Mouse (Mus musculus) heart, embryonic 12.5 days (tissue): ENCODE results near the gene Ptch1. TPM values are rescaled to one million over a fixed set of nuclear protein-coding genes. Genes with fewer than 3 reads are reported as not detected.
A peak's percentile ranks its signal among the peaks of the same experiment; 100 is the strongest.

Experiments
- ATAC-seq: fragments of 200-750 bp; cut with Nextera tagmentation; 2 replicates; pipeline ENCODE4 v1.8.0; 2017; ENCODE audit warnings: moderate TSS enrichment, moderate library complexity; ENCODE audit not compliant: insufficient number of reproducible peaks, low FRiP score
- H3K27ac ChIP-seq: fragments of 300-500 bp; sonication (generic); 2 replicates; pipeline ENCODE4 v1.5.1; 2016; ENCODE audit warnings: mild to moderate bottlenecking, moderate library complexity; ENCODE audit not compliant: poor library complexity, severe bottlenecking
- H3K27me3 ChIP-seq: fragments of 300-500 bp; sonication (generic); replicated peaks from 2 replicates; pipeline ENCODE4 v1.6.1; 2016; ENCODE audit warnings: mild to moderate bottlenecking, moderate library complexity
- H3K36me3 ChIP-seq: fragments of 300-500 bp; sonication (generic); 2 replicates; pipeline ENCODE4 v1.6.1; 2016; ENCODE audit warnings: mild to moderate bottlenecking, moderate library complexity
- H3K4me1 ChIP-seq: fragments of 300-500 bp; sonication (generic); replicated peaks from 2 replicates; pipeline ENCODE4 v1.6.1; 2016; ENCODE audit warnings: mild to moderate bottlenecking
- H3K4me2 ChIP-seq: fragments of 300-500 bp; sonication (generic); 2 replicates; pipeline ENCODE4 v1.6.1; 2016; ENCODE audit warnings: mild to moderate bottlenecking, moderate library complexity
- H3K4me3 ChIP-seq: fragments of 300-500 bp; sonication (generic); 2 replicates; pipeline ENCODE4 v1.5.1; 2016; ENCODE audit warnings: mild to moderate bottlenecking
- H3K9ac ChIP-seq: fragments of 300-500 bp; sonication (generic); 2 replicates; pipeline ENCODE4 v1.6.1; 2016; ENCODE audit warnings: mild to moderate bottlenecking, moderate library complexity
- H3K9me3 ChIP-seq: fragments of 300-500 bp; sonication (generic); replicated peaks from 2 replicates; pipeline ENCODE4 v1.6.1; 2016; ENCODE audit warnings: mild to moderate bottlenecking, moderate library complexity
- WGBS: fragments of 180-500 bp; shearing (Covaris S2); methylation state at CpG from one replicate; pipeline ENCODE4 v1.1.7; 2016; 5-methylcytosine and 5-hydroxymethylcytosine counted together
- polyA plus RNA-seq: library from polyadenylated mRNA; unstranded; fragments of >200 nt; fragmentation: Nextera tagmentation; extraction: Ambion mirVana; gene quantifications from 2 replicates; pipeline ENCODE4 v1.2.1, GENCODE M21; 2016

The Ptch1 gene
- 6.4 and 7.5 TPM in 2 replicates for polyA plus RNA-seq

DNA sequence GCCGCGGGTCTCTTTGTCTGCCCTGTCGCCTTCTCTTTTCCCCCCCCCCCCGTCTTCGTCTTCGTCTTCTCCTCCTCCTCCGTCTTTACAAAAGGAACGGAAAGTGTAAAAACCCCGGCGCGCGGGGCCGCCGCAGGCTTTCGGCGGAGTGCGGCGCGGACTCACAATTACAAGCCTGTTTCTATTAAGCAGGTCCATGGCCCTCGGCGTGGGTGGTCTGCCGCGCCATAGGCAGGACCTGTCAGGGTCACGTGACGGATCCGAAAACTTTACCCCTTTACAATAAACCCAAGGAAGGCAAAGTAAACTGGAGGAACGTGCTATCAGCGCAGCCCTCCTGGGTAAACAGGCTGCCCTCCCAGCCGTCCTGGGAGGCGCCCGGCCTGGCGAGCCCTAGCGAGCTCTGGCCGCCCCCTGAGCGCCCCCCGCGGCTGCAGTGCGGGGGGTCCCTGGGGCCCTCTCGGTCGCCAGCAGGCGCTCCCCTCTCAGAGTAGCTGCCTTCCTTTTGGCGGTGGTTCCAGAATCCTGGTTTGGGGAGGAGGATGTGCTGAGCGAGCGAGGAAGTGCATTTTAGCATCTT lies at the start of gene Ptch1:
TSS of gene Ptch1 (minus strand) at position 343 of the 580 bp plus-strand sequence.
- Histone ChIP-seq H3K27me3 (peaks cover 39% of the 10 kb centered on the region), H3K4me1 (peaks cover 6% of the 10 kb centered on the region), H3K36me3 (no peaks in the 10 kb centered on the region), H3K9me3 (no peaks in the 10 kb centered on the region), H3K4me3 (peak within 1 kb of the TSS; percentile 68), H3K9ac (peak within 1 kb of the TSS; percentile 78), H3K4me2 (peak within 1 kb of the TSS; percentile 99), H3K27ac (no peak within 1 kb of the TSS)
- no peak; the same call in 1 of the 2 replicates for ATAC-seq
- WGBS = under 1% methylated on average over 42 of the region's 44 CpGs

DNA sequence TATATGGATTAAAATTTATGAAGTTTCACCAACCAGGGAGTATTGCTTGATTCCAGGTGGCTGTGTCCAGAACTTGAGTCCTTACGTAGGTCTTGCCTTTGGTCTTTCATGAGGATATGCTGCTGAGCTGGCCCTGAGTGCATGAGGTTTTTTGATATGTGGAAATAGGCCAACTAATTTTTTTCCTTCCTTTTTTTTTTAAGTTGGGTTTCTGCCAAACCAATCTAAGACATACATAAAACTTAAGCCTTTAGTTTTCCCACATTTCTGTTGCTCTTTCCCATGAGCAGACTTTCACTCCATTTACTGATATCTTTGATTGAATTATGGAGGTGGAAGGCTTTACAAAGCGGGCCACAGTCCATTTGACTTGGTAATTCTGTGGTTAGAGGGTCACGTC lies 47.9 kb upstream of the Ptch1 start:
- Histone ChIP-seq H3K4me3 (no peak overlapping the region), H3K36me3 (no peaks in the 10 kb centered on the region), H3K4me1 (no peaks in the 10 kb centered on the region), H3K27ac (no peak overlapping the region), H3K9me3 (no peaks in the 10 kb centered on the region), H3K4me2 (no peak overlapping the region), H3K9ac (no peak overlapping the region), H3K27me3 (no peaks in the 10 kb centered on the region)
- no peak for ATAC-seq
- 75% methylated on average over 3 of the region's 3 CpGs for WGBS

DNA sequence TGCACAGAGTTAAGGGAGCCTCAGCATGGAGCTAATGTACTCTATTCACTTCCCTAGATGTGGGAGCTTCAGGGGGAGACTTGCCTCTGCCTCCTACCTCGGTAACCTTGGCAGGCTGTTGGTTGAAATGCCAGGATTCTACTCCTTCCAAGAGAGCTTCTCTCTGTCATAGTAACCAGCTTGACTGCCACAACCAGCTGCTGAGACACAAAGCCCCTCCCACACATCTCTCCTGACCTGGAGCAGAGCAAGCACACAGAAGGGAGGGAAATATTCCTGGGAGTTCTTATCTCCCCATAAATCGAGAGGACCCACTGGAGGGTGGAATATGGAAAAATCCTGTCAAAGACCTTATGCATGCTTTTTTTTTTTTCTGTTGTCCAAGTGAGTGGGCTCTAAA lies 39.8 kb upstream of the Ptch1 start:
- no peaks in the 10 kb centered on the region for H3K9me3 ChIP-seq
- H3K4me1 ChIP-seq = peaks cover 7% of the 10 kb centered on the region
- no peak overlapping the region for H3K27ac ChIP-seq
- no peaks in the 10 kb centered on the region for H3K36me3 ChIP-seq
- H3K4me2 ChIP-seq = no peak overlapping the region
- ATAC-seq = no peak
- WGBS = 23% methylated on average over 2 of the region's 2 CpGs
- no peak overlapping the region for H3K9ac ChIP-seq
- H3K4me3 ChIP-seq = no peak overlapping the region
- H3K27me3 ChIP-seq = no peaks in the 10 kb centered on the region

DNA sequence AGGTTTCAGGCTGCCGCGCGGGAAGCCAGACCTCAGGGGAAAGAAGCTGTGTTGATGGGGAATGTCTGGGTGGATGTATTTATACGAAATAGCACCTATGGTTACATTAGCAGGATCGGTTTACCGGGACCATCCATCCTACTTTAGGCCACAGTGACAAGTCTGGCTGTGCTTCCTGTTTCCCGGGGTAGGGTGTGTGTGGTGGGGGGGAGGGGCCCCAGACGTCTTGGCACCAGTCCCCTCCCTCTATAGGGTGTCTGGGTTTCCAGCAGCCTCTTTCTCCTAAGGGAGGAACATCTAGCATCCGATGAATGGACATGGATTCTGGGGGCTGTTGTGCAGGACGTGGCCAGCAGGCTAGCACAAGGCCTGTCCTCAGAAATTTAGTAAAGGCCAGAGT lies 36.3 kb upstream of the Ptch1 start:
- Histone ChIP-seq H3K27ac (no peak overlapping the region), H3K36me3 (no peaks in the 10 kb centered on the region), H3K9ac (no peak overlapping the region), H3K4me3 (no peak overlapping the region), H3K4me1 (peaks cover 7% of the 10 kb centered on the region), H3K9me3 (no peaks in the 10 kb centered on the region), H3K4me2 (no peak overlapping the region), H3K27me3 (no peaks in the 10 kb centered on the region)
- 15% methylated on average over 10 of the region's 10 CpGs for WGBS
- peak; percentile 36; the same call in 1 of the 2 replicates for ATAC-seq

DNA sequence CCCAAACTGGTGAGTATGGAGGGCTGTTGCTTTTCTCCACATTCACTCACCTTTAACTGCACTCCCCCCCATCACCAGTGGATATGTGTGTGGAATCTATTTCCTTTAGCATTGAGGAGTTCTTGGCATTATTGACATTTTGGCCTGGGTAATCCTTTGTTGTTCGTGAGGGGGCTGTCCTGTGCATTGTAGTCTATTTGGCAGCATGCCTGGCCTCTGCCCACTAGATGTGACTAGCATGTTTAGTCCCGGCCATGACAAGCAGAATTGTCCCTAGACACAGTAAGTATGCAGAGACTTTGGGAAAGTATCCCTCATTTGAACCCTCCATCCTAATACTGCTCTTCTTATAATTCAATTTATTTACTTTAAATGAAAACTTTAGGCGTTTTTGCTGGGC lies 24.2 kb upstream of the Ptch1 start:
- Histone ChIP-seq H3K27me3 (no peaks in the 10 kb centered on the region), H3K9me3 (no peaks in the 10 kb centered on the region), H3K9ac (no peak overlapping the region), H3K4me2 (no peak overlapping the region), H3K4me1 (no peaks in the 10 kb centered on the region), H3K27ac (no peak overlapping the region), H3K36me3 (no peaks in the 10 kb centered on the region), H3K4me3 (no peak overlapping the region)
- ATAC-seq = no peak
- 69% methylated on average over 3 of the region's 3 CpGs for WGBS

DNA sequence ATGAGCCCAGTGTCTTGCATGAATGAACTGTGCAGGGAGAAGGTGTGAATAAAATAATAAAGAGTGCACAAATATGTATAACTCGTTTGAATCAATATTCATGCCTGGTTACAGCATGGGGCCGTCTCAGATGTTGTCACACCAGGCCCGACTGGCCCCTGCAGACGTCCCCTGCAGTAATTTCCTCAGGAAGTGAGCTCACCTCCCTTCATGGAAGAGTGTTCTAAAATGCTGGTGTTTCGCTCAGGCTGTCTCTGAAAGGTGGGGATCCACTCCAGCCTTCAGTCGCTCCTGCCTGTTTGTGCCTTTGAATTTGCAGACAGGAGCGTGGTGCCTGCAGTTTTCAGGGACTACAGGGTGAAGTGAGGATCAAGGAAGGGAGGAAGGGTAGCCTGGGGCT lies 22.5 kb upstream of the Ptch1 start:
- Histone ChIP-seq H3K4me1 (no peaks in the 10 kb centered on the region), H3K27me3 (no peaks in the 10 kb centered on the region), H3K4me3 (no peak overlapping the region), H3K9ac (no peak overlapping the region), H3K9me3 (no peaks in the 10 kb centered on the region), H3K4me2 (no peak overlapping the region), H3K36me3 (no peaks in the 10 kb centered on the region), H3K27ac (0 out of 2 replicates have a peak overlapping the region, but pooled peaks have one; percentile 1)
- no peak for ATAC-seq
- 53% methylated on average over 7 of the region's 7 CpGs for WGBS

DNA sequence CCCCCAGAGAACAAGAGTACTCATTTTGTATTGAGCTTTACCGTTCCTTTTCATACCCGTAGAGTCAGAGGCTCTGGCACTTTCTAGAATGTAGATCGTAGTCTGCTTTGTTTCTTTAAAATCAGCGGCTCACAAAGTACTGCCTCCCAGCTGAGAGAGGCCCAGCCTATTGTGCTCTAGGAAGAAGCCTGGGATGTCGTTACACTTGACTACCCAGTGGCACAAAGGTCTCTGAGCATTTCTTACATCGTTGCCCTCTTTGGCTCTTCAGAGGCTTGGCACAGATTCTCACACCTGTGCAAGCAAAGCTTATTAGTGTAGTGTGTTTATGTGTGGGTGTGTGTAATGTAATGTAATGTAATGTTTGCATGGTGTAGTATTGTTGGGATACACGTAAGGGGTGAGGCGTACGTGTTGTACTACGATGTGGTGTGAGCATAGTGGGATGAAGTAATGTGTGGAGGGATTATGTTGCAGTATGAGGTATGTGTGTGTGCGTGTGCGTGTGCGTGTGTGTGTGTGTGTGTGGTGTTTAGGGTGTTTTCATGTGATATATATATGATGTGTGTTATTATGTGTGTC lies 20.2 kb upstream of the Ptch1 start:
- Histone ChIP-seq H3K9ac (no peak overlapping the region), H3K27me3 (no peaks in the 10 kb centered on the region), H3K4me3 (no peak overlapping the region), H3K4me2 (no peak overlapping the region), H3K9me3 (no peaks in the 10 kb centered on the region), H3K27ac (no peak overlapping the region), H3K4me1 (no peaks in the 10 kb centered on the region), H3K36me3 (no peaks in the 10 kb centered on the region)
- 83% methylated on average over 13 of the region's 13 CpGs for WGBS
- no peak for ATAC-seq

DNA sequence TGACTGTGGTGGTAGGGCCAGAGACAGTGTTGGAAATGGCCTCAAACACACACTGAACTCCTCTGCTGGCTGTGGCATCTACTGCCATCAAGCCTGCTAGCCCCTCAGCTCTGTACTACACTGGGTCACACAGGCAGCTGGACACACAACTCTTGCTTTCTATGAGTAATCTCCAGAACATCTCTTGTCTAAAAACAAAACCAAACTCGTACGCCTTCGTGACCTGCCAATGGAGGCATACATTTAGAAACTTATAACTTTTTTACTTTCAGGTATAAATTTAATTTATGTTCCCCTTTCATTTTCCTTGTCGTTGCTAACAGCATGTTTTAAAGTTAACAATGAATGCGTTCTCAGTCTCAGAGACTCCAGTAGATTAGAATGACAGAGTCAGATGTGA lies 19.4 kb upstream of the Ptch1 start:
- H3K27me3 ChIP-seq = no peaks in the 10 kb centered on the region
- H3K4me2 ChIP-seq = no peak overlapping the region
- no peaks in the 10 kb centered on the region for H3K9me3 ChIP-seq
- no peak for ATAC-seq
- 91% methylated on average over 5 of the region's 5 CpGs for whole genome bisulfite sequencing
- no peak overlapping the region for H3K27ac ChIP-seq
- H3K36me3 ChIP-seq = no peaks in the 10 kb centered on the region
- H3K9ac ChIP-seq = no peak overlapping the region
- no peaks in the 10 kb centered on the region for H3K4me1 ChIP-seq
- H3K4me3 ChIP-seq = no peak overlapping the region

DNA sequence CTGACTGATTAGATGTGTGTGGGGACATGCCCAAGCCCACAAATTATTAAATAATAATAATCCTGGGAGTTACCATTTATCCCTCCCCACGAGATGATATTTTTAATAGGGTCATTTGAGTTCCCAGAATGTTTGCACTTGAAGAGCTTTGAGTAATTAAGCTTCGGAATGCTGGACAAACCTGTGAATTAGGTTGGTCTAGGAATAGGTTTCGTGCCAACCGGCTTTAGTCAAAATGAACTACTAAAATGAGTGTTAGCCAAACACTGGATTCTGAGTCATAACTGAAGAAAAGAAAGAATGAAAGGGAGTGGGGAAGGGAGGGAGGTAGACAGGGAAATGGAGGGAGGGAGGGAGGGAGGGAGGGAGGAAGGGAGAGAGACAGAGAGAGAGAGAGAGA lies 1.2 kb upstream of the Ptch1 start:
- H3K27ac ChIP-seq = no peak overlapping the region
- H3K9me3 ChIP-seq = no peaks in the 10 kb centered on the region
- no peak overlapping the region for H3K4me3 ChIP-seq
- WGBS = 53% methylated on average over 4 of the region's 4 CpGs
- no peak overlapping the region for H3K4me2 ChIP-seq
- peaks cover 6% of the 10 kb centered on the region for H3K4me1 ChIP-seq
- ATAC-seq = no peak
- H3K9ac ChIP-seq = no peak overlapping the region
- no peaks in the 10 kb centered on the region for H3K36me3 ChIP-seq
- peaks cover 34% of the 10 kb centered on the region for H3K27me3 ChIP-seq

DNA sequence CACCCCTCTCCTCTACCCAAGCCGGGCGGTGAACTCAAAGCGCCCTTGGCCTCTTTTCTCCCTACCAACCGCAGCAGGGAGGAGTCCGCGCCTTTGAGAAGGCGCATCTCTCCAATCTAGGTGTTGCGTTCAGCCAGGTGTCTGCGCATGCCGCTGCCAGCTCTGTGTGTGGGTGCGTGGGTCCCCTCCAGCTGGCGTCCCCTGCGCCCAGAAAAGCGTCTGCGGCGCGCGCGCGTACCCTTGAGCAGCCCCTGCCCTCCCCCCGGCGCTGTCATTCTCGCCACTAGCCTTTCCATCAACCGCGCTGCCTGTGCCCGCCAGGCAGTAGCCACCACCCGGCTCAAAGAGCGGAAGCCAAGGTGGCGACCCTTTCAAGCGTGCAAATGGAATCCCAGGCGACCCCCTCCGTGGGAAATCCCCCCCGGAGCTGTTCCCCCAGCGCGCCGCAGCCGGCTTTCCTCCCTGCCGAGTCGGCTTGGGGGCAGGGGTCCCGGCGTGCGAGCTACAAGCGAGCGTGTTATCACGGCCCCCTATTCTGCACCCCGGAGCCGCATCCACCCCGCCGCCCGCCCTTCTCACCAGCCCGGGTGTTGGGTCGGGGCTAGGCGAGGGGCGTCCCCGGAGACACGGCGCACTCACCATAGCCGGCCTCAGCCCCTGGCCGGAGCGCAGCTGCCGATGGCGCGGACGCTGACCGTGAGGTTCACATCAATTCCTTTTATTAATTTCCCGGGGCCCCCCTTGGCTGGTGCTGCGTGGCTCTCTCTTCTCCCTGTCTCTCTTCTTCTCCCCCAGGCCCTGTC lies 744 bp downstream of the Ptch1 start:
- WGBS = under 1% methylated on average over 60 of the region's 67 CpGs
- no peak for ATAC-seq
- Histone ChIP-seq H3K4me2 (peak overlapping the region; percentile 99), H3K27ac (no peak overlapping the region), H3K4me3 (peak overlapping the region; percentile 68), H3K36me3 (no peaks in the 10 kb centered on the region), H3K9me3 (no peaks in the 10 kb centered on the region), H3K9ac (peak overlapping the region; percentile 78), H3K4me1 (peaks cover 6% of the 10 kb centered on the region), H3K27me3 (peaks cover 39% of the 10 kb centered on the region)

DNA sequence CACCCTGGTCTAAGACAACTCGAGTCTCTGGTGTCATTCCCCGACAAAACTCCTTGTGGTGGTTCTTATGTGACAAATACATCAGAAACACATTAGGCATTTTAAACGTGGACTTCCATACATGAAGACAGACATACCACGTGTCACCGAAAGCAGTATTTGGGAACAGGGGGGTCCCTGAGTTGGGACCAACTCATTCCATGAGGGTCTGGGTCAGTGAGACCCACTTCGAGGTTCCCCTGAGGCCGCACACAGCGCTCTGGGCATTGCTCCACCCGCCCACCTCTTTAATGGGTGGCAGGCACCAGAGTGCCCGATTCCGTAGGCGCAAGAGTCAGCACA lies 1.3 kb downstream of the Ptch1 start:
- Histone ChIP-seq H3K27me3 (peaks cover 39% of the 10 kb centered on the region), H3K4me1 (peaks cover 6% of the 10 kb centered on the region), H3K9me3 (no peaks in the 10 kb centered on the region), H3K4me3 (peak overlapping the region; percentile 68), H3K36me3 (no peaks in the 10 kb centered on the region), H3K27ac (no peak overlapping the region), H3K4me2 (peak overlapping the region; percentile 99), H3K9ac (peak overlapping the region; percentile 78)
- no peak for ATAC-seq
- WGBS = 2% methylated on average over 12 of the region's 12 CpGs
